Mouse (Mus musculus): ENCODE data around the gene Scfd2.

GRCm38 (mm10) chr5:74193008-74193407 lies 338.6 kb downstream of the Scfd2 start:
- TF ChIP-seq GATA1 (IDR thresholded peaks at IDR 0.05; ENCODE audit: low read length) = no peak
- no peak for TF ChIP-seq TAL1 (IDR thresholded peaks at IDR 0.05; ENCODE audit: low read length)

Data from erythroblast, embryonic 14.5 days (primary cell).